Mouse (Mus musculus): ENCODE data around the gene Cog7.

Cog7 gene

DNA sequence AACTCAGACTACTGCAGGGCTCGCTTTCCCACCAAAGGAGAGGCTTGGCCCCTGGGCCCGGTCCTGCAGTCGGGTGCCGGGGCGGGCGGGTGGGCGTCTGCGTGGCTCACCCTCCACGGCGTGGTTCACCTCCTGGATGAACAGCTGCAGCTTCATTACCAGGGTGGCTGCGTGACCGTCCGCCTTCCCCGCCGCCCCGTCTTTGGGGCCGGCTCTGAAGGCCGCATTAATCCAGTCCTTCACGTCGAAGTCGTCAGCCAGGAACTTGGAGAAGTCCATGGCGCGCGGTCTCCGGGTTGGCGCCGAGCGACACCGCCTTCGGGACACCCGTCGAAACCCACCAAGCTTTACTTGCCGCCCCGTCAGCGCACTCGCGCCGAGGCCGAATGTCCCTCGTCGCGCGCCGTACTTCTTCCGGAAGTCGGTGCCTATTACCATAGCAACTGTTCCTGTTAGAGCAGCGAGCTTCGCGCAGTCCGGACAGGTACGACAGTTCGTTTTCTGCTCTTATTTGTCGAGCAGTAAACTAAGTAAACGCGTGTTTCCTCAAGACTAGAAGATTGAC lies at the start of gene Cog7:
Cog7 (minus strand) TSS at position 405 of the 565 bp plus-strand sequence.
- DNase-seq (ENCODE audit: extremely low spot score, low spot score), result peak; percentile 95

DNA sequence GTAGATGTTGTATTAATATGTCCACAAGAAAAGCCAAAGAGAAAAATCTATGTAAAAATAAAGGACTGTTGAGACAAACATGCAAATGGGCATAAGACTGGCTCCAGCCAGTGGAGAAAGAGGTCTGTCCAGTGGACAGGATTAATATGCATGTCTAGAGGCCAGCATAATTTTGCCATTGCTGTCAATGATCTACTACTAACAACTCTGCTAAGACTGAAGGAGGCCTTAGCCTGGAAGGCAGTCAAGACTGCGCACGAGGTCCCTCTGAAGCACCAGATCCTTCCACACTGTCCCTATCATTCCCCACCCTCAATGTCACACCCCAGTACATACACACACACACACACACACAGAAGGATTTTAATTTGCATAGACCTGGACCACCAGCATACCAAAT lies 40.6 kb upstream of the Cog7 start:
- no peak for DNase-seq (ENCODE audit: extremely low spot score, low spot score)

DNA sequence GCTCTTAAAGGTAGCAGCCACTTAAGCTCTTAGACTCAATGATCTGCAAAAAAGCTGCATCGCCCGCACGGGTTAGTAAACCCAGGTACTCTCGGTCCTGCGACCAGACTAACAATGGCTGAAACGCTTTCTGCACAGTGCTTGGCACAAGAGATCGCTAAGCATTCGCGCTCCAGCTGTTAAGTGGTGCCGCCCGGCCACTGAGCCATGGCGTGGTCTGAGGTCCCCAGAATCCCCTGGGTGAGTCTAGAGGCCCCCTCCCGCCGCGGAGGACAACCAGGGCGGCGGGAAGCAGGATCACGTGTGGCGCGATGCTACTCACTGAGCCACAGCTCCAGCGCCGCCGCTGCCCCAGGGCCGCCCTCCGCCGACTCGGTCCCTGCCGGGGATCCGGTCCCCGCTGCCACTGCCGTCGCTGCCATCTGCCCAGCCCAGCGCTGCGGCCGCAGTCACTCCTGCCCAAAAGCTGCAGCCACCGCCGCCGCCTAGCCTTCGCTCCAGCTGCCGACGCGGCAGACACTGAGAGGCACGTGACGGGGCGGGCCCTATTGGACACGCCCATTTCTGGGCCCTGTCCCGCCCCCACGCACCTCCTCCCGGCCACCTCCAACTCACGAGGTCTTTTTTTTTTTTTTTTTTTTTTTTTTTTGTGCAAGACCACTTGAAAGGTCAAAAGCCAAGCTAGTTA lies 39.3 kb upstream of the Cog7 start, which contains the start of gene Gga2:
Gga2 (minus strand) TSS at position 556 of the 688 bp plus-strand sequence.
- DNase-seq (ENCODE audit: extremely low spot score, low spot score), result peak; percentile 87

DNA sequence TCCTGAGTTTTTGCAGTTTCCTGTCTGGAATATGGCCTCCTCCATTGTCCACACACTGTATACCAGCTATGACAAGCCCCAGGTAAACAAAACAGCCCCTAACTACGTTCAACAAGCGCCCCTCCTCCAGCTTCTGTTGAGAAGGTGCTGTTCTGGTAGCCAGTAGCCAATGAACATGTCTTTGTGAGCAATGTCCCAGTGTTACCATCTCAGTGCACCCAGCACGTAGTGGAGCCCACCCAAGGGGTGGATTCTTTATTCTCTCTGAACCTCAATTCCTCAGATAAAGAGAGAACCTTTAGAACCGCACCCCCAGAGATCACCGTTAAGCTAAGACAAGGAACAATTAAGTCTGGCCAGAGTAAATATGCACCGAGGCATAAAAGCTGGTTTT lies 38.8 kb upstream of the Cog7 start:
- DNase-seq (ENCODE audit: extremely low spot score, low spot score), result no peak

DNA sequence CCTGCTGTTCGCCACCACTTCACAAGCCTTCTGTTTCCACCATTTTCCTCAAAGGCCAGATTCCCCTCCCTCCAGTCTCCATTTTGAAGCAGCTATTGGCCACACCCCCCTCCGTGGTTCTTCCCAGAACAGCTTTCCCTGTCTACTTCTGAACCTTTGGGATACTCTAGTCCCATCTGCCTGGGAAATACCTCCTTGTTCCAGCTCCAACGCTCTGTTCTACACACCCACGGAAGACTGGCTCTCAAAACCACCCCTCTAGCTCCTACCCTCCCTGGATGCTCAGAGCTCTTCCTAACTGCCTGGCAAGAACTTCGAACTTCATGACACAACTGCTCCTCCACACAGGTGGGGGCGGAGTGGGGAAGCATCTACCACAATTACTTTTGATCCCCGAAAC lies 37.5 kb upstream of the Cog7 start:
- no peak for DNase-seq (ENCODE audit: extremely low spot score, low spot score)

DNA sequence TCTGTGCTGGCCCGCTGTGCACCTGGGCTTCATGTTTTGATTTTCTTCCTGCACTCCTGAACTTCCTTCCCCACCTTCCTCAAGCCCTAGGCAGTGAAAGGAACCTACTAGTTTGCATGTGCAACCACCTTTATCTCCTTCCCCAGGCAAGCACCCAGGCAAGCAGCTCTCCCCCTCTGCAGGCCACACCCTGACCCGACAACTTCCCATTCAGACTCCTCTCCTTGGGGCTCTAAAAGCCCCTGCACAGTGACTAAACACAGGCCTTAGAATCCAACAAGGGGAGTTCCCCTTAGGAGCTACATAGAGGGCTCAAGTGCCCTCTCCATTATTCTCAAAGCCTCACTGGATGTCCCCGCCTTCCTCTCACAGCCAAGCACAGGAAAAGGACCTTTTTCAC lies 36.7 kb upstream of the Cog7 start:
- no peak for DNase-seq (ENCODE audit: extremely low spot score, low spot score)

DNA sequence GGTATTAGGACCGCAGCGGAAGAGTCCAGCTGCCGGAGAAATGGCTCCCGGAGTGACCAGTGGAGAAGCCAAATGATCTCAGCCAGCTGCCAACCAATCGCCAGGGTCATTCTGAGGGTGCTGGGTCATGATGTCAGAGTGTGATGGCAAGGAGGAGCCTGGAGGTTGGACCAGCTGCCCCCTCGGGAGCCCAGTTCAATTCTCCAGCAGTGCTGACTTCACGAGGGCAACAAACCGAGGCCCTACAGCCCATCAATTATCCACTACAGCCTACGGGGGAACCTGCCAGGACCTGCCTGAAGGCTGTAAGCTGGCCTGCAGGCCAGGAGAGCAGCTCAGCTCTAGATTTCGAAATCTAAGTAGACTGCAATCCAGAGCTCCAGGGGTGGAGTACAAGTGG lies 34.2 kb upstream of the Cog7 start:
- peak; percentile 58 for DNase-seq (ENCODE audit: extremely low spot score, low spot score)

DNA sequence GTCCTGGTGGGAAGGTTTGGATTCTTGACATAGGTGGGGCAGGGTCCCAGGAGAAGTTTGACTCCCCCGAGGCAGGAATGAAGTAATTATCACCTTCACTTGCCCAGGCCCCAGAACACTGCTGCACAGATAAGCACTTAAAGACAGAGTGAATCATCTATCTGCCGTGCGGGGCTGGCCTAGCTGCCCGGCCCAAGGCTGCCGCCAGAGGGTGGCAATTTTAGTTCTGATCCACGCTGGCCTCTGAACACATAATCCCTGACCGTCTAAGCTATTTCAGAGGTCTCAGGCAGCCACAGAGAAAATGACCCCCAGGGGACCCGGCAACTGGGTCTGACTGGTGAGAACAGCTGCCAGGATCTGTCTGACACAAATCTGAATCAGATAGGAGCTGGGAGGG lies 33.6 kb upstream of the Cog7 start:
- DNase-seq (ENCODE audit: extremely low spot score, low spot score), result peak; percentile 59

DNA sequence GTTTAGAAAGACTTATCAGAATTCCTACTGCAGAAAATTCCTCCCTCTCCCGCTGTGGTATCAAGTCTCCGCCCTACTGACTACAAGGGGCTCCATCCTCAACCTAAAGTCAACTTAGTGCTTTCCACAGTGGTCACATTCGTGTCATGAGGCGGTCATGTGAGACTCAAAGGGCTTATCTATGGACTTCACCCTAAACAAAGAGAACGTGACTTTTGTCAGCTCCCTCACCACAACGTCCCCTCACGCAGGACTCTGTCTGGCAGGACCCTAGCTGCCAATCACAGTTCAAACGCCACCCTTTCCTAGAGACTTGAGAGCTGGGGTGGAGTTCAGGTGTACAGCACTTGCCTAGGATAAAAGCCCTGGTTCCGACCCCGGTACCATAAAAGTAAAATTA lies 31.4 kb upstream of the Cog7 start:
- no peak for DNase-seq (ENCODE audit: extremely low spot score, low spot score)

DNA sequence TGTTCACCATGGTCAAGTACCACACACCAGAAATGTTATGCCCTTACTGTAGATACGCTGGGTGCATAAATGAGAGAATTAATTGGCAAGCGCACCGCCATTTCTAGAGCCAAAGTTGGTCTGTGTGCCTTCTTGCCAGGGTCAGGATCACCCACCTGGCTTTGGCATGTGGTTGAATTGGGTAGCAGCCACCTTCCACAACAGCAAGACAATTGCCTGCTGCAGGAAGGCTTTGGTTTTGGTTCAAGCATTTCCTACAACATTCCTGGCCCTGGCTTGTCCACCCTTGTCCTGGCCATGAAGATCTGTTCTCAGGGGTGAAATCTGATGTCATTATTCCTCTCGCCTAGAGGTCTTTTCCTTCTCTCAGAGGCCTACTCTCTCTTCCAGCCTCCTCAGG lies 30.9 kb upstream of the Cog7 start:
- no peak for DNase-seq (ENCODE audit: extremely low spot score, low spot score)

DNA sequence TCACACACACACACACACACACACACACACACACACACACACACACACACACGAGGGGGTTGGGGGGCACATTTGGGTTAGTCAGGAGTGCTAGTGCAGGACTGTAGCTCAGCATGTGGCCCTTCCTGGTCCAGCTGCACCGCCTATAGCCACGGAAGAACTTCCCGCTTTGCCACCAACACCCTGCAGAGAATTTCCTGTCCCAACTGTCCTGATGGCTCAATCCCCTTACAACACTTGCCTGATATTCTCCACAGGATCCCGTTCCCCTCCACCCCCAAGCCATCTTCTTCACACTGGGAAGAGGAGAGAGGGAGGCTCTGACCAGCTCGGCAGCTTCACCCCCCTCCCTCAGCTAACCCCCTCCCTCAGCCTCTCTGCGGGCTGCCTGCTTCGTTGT lies 18.9 kb upstream of the Cog7 start:
- no peak for DNase-seq (ENCODE audit: extremely low spot score, low spot score)

DNA sequence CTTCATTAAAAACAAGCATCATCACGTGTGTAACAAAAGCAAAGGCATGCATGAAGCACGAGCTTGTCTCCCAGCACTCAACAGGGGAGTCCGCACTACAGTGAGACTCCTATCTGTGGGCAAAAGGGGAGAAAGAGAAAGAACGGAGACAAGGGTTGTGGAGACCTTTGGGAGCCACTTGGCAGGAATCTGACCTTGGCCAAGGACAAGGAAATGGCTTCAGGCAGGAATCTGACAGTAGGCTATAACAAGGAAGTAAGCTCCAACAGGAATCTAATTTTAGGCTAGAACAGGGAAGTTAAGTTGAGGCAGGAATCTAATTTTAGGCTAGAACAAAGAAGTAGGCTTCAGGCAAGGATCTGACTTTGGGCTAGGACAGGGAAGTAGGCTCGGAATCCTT lies 14.4 kb upstream of the Cog7 start:
- no peak for DNase-seq (ENCODE audit: extremely low spot score, low spot score)

DNA sequence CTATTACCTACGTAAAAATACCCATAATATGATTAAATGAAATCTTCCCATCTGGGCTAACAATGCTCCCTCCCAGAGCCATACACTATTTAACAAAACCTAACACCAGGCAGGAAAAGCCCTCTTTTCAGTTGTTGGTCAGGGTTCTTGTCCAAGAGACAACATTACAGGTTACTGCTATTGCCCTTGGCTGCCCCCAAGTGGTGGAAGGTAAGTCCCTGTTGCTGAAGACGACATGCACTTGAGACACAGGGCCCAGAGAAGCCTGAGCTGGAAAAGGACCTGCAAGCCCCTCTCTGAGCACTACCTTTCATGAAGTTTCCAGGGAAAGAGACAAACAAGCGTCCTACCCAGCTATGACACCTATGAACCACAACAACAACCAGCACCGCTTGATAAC lies 6.5 kb downstream of the Cog7 start:
- peak; percentile 25 for DNase-seq (ENCODE audit: extremely low spot score, low spot score)

DNA sequence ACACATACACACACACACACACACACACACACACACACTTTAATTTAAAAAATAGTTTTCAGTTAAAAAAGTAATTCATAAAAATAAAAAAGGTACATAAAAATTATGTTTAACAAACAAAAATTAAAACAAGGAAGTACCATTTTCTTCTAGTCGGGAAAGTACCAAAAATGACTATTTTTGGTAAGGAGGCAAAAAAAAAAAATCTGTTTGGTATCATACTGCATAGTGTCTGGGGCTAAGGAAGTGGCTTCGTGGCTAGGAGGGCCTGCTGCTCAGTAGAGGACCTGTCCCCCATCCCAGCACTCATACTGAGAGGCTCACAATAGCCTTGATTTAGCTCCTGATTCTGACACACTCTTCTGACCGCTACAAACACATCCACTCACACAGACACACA lies 9.8 kb downstream of the Cog7 start:
- DNase-seq (ENCODE audit: extremely low spot score, low spot score), result no peak

DNA sequence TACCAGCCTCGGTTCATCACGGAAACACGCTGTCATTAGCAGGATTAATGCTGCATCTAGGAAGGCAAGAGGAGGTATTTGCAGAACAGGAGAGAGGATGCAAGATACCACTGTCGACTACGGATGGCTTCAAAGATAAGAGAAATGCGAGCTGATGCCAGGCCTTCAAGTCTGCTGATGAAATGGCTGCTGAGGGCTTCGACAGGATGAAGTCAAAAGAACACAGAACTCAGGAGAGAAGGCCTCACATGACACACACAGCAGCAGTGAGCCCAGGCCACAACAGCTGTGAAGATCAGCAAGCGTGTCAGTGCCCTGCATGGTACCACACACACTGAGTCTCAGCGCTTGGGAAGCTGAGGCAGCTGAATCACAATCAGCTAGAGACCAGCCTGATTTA lies 11.3 kb downstream of the Cog7 start:
- no peak for DNase-seq (ENCODE audit: extremely low spot score, low spot score)

DNA sequence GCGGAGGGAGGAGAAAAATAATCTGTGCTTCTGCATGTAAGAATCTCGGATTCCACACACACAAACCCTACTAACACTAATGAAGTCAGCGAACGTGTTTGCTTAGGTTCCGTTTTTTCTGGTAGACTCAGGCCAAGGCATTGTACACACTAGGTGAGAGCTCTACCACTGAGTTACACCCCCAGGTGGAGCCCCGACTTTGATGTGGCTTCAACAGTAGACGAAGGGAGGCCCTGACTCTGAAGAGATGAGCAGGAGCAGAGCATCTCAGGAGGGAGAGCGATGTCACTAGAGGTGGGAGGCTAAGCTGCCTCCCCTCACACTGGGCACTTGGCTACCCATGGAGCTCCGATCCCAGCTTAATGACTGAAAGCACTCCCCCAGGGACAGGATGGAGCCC lies 12.7 kb downstream of the Cog7 start:
- DNase-seq (ENCODE audit: extremely low spot score, low spot score), result no peak

DNA sequence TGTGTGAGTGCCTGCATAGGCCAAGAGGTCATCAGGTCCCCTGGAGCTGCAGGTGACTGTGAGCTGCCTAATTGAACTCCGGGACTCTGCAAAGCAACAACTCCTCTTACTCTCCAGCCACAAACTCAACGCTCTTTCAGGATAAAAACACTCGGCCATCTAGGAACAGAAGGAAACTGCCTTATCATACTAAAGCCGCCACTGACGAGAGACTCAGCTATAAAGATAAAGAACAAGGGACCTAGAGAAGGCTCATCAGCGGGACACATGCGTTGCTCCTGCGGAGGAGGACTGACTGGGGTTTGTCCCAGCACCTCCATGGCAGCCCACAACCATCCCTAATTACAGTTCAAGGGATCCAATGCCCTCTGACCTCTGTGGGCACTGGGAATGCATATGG lies 13.3 kb downstream of the Cog7 start:
- no peak for DNase-seq (ENCODE audit: extremely low spot score, low spot score)

DNA sequence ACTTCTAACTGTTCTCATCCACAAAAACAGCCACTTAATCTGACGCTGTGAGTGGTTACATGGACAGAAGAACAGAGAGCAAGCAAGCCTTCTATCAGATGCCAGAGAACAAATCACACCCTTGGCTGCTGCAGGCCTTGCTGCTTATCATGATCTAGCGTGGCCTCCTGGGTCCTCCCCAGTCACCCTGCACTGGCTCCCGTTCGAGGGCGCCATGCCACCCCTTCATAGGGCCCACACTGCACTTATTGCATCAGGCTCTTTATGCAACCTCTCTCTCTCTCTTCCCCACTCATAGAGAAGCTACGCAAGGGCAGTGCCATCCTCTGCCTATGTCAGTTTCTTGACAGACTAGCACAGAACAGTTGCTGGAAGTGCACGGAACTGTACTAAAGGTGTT lies 15.3 kb downstream of the Cog7 start:
- no peak for DNase-seq (ENCODE audit: extremely low spot score, low spot score)

DNA sequence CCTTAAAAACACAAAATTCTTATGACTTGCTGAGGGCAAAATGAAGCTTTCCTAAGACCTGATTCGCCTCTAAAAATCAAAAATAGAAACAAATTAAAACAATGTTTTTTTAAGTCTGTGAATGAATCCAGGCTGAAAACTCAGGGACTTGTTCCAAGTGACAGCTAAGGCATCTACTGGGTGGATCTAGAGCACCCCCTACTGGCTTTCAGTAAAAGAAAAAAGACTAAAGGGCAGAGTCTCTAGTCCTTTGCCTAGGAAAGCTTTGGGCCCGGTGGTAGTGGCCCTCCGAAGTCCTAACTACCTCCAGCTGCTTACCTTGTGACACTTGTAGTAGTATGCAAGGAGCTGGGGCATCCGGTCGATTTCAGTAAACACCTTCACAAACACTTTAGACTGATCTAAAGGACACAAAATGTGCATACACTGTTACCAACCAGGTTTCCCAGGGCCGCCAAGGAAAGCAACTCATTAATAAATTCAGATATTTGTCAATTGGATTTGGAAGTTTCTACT lies 17.6 kb downstream of the Cog7 start:
- no peak for DNase-seq (ENCODE audit: extremely low spot score, low spot score)

DNA sequence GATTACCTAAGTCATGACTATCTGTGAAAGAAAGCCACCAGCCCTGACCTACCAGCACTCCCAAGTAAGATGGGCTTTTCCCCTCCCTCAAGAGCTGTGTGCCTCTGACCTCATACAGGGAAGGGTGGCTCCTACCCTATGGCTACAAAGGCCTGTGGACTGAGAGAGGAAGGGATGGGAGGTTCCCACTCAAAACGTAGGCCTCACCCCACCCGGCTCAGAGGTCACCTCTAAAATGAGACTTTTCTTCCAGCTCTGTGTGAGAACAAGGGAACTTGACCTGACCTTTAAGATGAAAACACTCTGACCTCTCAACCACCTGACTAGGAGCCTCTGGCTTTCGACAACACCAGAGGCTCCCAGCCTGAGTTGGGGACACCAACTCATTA lies 18.9 kb downstream of the Cog7 start:
- DNase-seq (ENCODE audit: extremely low spot score, low spot score), result no peak

DNA sequence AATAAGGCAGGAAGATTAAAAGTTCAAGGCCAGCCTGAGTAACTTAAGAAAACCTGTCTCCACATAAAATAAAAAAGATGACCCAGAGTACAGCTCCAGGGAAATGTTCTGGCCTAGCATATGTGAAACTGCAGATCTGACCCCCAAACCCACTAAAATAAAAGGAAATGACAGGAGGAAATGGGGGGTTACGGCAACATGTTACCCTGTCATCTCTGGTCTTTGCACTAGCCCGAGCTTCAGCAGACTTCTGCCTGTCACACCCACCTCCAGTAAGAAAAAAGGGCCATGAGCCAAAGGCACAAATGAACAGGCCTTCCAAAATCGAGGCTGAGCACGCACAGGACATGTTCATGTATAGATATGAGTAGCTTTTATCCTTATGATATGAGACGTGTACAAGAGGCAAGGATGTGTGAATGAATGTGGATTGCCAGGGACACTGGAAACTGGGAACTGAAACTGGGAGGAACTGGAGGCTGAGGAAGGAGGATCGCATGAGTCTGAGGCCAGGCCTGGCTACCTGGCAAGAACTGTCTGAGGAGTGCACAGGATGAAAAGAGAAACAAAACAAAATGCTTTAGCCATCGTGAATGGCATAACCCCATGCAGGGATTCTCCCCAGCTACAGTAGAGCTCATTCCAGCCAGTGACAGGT lies 19.5 kb downstream of the Cog7 start:
- DNase-seq (ENCODE audit: extremely low spot score, low spot score), result no peak

DNA sequence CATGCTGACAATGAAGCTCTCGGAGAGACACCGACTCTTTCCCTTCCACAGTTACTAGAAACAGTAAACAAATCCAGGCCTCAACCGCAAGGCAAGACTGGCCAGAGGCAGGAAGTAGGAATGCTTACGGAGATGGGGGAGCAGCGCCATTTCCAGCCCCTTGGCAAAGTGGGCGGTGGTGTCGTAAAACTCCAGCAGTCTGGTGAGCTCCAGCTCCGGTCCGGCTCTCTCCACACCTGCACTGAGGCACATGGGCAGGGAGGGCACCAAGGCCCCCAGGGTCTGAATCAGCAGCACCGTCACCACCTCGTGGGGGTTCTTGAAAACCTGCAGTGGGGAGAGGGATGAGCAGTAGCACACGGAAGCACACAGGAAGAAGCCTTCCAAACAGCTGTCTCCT lies 25.7 kb downstream of the Cog7 start:
- DNase-seq (ENCODE audit: extremely low spot score, low spot score), result no peak

All from neural tube, embryonic 10.5 days (tissue).